Comparison of ENCODE assay signal across 12 mouse cellular contexts in the genomic region with DNA sequence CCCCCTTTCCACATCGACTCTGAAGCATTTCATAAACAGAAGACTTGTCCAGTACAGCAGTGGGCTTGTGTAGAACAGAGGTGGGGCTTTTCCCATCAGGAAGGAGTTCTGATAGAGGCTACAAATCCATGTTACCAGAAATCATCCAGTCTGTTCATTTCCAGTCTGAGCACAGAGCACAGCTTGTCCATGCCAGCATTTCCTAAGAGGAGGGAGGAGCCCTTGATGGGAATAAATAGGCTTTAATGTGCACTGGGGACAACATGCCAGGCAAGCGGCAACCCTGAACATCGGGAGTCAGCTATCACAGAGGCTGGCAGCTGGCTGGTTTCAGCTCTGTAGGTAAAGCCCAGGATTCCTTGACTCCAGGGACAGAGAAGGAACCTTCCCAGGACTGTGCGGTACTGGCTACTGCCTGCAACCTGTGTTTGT. TPM values are rescaled to one million over a fixed set of nuclear protein-coding genes. Genes with fewer than 3 reads are reported as not detected.
A peak's percentile ranks its signal among the peaks of the same experiment; 100 is the strongest.
DNase-seq lines count a peak whose midpoint lies in the region; ATAC-seq lines count a peak whose summit lies in the region.
"Had no signal": no experiment of that assay in that cellular context is flagged by ENCODE, and none has a peak within 500 bp of the region (broad histone marks: within the 10 kb centered on the region; RNA-seq: fewer than 3 reads in every experiment).

Gene Serpina3n (plus strand): TSS at position 276 of the 432 bp plus-strand sequence.

- H3K9me3 ChIP-seq in heart, embryonic 11.5 days (replicated peaks; ENCODE audit: control insufficient read depth, low read length), result no peaks in the 10 kb centered on the region
- no peaks in the 10 kb centered on the region for H3K9me3 ChIP-seq in midbrain, embryonic 14.5 days (ENCODE audit: control insufficient read depth, low read length)
- no peaks in the 10 kb centered on the region for H3K9me3 ChIP-seq in midbrain, embryonic 15.5 days
- H3K9me3 ChIP-seq: neural tube, embryonic 12.5 days; stomach, embryonic 15.5 days had no signal

- H3K27ac ChIP-seq in heart, embryonic 11.5 days (ENCODE audit: low read depth, low read length), result no peak within 1 kb of the TSS
- no peak within 1 kb of the TSS for H3K27ac ChIP-seq in midbrain, embryonic 14.5 days (replicated peaks; ENCODE audit: low read depth, low read length)
- no peak within 1 kb of the TSS for H3K27ac ChIP-seq in midbrain, embryonic 15.5 days
- H3K27ac ChIP-seq: neural tube, embryonic 12.5 days; stomach, embryonic 15.5 days had no signal

- H3K27me3 ChIP-seq in heart, embryonic 11.5 days (ENCODE audit: control insufficient read depth, insufficient read depth, low read length), result no peaks in the 10 kb centered on the region
- no peaks in the 10 kb centered on the region for H3K27me3 ChIP-seq in midbrain, embryonic 14.5 days (ENCODE audit: control insufficient read depth, insufficient read depth, low read length)
- no peaks in the 10 kb centered on the region for H3K27me3 ChIP-seq in midbrain, embryonic 15.5 days (replicated peaks)
- H3K27me3 ChIP-seq: neural tube, embryonic 12.5 days; stomach, embryonic 15.5 days had no signal

- no peak within 1 kb of the TSS for H3K4me3 ChIP-seq in heart, embryonic 11.5 days (ENCODE audit: low read depth, low read length)
- no peak within 1 kb of the TSS for H3K4me3 ChIP-seq in midbrain, embryonic 14.5 days (replicated peaks; ENCODE audit: low read depth, low read length)
- no peak within 1 kb of the TSS for H3K4me3 ChIP-seq in midbrain, embryonic 15.5 days
- H3K4me3 ChIP-seq: neural tube, embryonic 12.5 days; stomach, embryonic 15.5 days had no signal

- ATAC-seq in heart, embryonic 11.5 days (replicated peaks; ENCODE audit: insufficient number of reproducible peaks, low FRiP score, low TSS enrichment), result no peak
- ATAC-seq in midbrain, embryonic 14.5 days (ENCODE audit: low FRiP score, low TSS enrichment), result no peak
- ATAC-seq in midbrain, embryonic 15.5 days (replicated peaks), result no peak
- ATAC-seq in CD4-positive, CD25-positive, alpha-beta regulatory T cell, adult 4 months, result no peak

- WGBS in heart, embryonic 11.5 days (ENCODE audit: insufficient replicate concordance), result 54% methylated on average over 4 of the region's 4 CpGs
- WGBS in midbrain, embryonic 14.5 days, result 62% methylated on average over 4 of the region's 4 CpGs
- 56% methylated on average over 4 of the region's 4 CpGs for WGBS in midbrain, embryonic 15.5 days

- H3K4me2 ChIP-seq in heart, embryonic 11.5 days, result no peak within 1 kb of the TSS
- no peak within 1 kb of the TSS for H3K4me2 ChIP-seq in midbrain, embryonic 14.5 days (ENCODE audit: low read length)
- H3K4me2 ChIP-seq in midbrain, embryonic 15.5 days, result no peak within 1 kb of the TSS
- H3K4me2 ChIP-seq: neural tube, embryonic 12.5 days; stomach, embryonic 15.5 days had no signal

- H3K36me3 ChIP-seq in heart, embryonic 11.5 days (ENCODE audit: control insufficient read depth, insufficient read depth, low read length), result no peaks in the 10 kb centered on the region
- H3K36me3 ChIP-seq in midbrain, embryonic 14.5 days (ENCODE audit: control insufficient read depth, insufficient read depth, low read length), result no peaks in the 10 kb centered on the region
- no peaks in the 10 kb centered on the region for H3K36me3 ChIP-seq in midbrain, embryonic 15.5 days (replicated peaks)
- H3K36me3 ChIP-seq: neural tube, embryonic 12.5 days; stomach, embryonic 15.5 days had no signal

- DNase-seq in heart, adult 11 months, result peak; percentile 95
- peak; percentile 4 for DNase-seq in midbrain, embryonic 14.5 days
- DNase-seq in gonadal fat pad, adult 2 months (ENCODE audit: low read depth), result no peak
- peak; percentile 10 for DNase-seq in lung, postnatal 14 days
- no peak for DNase-seq in thymus, postnatal 36 days
- DNase-seq: gastrocnemius, postnatal 36 days had no signal

- H3K9ac ChIP-seq in heart, embryonic 11.5 days (ENCODE audit: low read depth, low read length), result no peak within 1 kb of the TSS
- H3K9ac ChIP-seq in midbrain, embryonic 14.5 days (replicated peaks; ENCODE audit: low read length), result no peak within 1 kb of the TSS
- H3K9ac ChIP-seq in midbrain, embryonic 15.5 days, result no peak within 1 kb of the TSS
- H3K9ac ChIP-seq: neural tube, embryonic 12.5 days; stomach, embryonic 15.5 days had no signal

- H3K4me1 ChIP-seq in heart, embryonic 11.5 days (ENCODE audit: control insufficient read depth, insufficient read depth, low read length), result no peaks in the 10 kb centered on the region
- no peaks in the 10 kb centered on the region for H3K4me1 ChIP-seq in midbrain, embryonic 14.5 days (ENCODE audit: control insufficient read depth, insufficient read depth, low read length)
- H3K4me1 ChIP-seq in midbrain, embryonic 15.5 days, result no peaks in the 10 kb centered on the region
- H3K4me1 ChIP-seq: neural tube, embryonic 12.5 days; stomach, embryonic 15.5 days had no signal

RNA-seq across cellular contexts. Expression of gene Serpina3n, which starts in this region (rescaled TPM):
- 0.24 TPM in 1 of 2 replicates, not detected in the other for polyA plus RNA-seq in heart, embryonic 11.5 days (2014; fragmentation: Nextera tagmentation; extraction: Ambion mirVana)
- polyA plus RNA-seq in midbrain, embryonic 14.5 days (2014; fragmentation: Nextera tagmentation; extraction: Ambion mirVana), result 0.16 and 0.24 TPM in 2 replicates
- 0.44 and 0.47 TPM in 2 replicates for polyA plus RNA-seq in midbrain, embryonic 15.5 days (2015; fragmentation: Nextera tagmentation; extraction: Ambion mirVana)
- 148 and 496 TPM in 2 replicates for polyA plus RNA-seq in gonadal fat pad, adult 2 months (2012; rRNA removed)
- polyA plus RNA-seq in CD4-positive, CD25-positive, alpha-beta regulatory T cell, adult 4 months (2017; shearing (Covaris generic)), result not detected
- polyA plus RNA-seq: kidney, embryonic 16.5 days; stomach, embryonic 15.5 days had no signal

Comparison
In these comparisons a context has a peak if more than half of its experiments do, and no peak if none do; other contexts are left out.
1. RNA of gene Serpina3n (polyA plus RNA-seq): 148 to 496 TPM in gonadal fat pad, adult 2 months; 0.44 to 0.47 TPM in midbrain, embryonic 15.5 days, 0.16 to 0.24 TPM in midbrain, embryonic 14.5 days, not detected in CD4-positive, CD25-positive, alpha-beta regulatory T cell, adult 4 months and 0.24 TPM in heart, embryonic 11.5 days; every median in the first group is over 100 times any median in the second.
2. Peak in DNase-seq in midbrain, embryonic 14.5 days; RNA of the gene not detected or under 1 TPM.
3. DNase-seq: peak in heart, adult 11 months (single experiment) and lung, postnatal 14 days (single experiment); none in gonadal fat pad, adult 2 months (single experiment) and thymus, postnatal 36 days (0 of 2).